Mouse (Mus musculus) CH12.LX (cell line): ENCODE measurements around the gene Snx32.

ENCODE experiments used
- BHLHE40 ChIP-seq: IDR thresholded peaks from 2 replicates; pipeline ENCODE4 v1.6.1; 2011; ENCODE audit warnings: mild to moderate bottlenecking, low read depth, low read length, improper control_type of control experiment
- CTCF ChIP-seq, 2 experiments: IDR thresholded peaks in 1 of 2; conservative IDR thresholded peaks in 1 of 2; 2 replicates each; pipeline ENCODE4 v1.5.1; 2011 to 2012; ENCODE audit warnings: low read depth in 2 of 2, low read length in 2 of 2, improper control_type of control experiment in 1 of 2, inconsistent platforms in 1 of 2, mild to moderate bottlenecking in 1 of 2, moderate library complexity in 1 of 2
- E2F4 ChIP-seq: IDR thresholded peaks from 2 replicates; pipeline ENCODE4 v1.6.1; 2011; ENCODE audit warnings: low read depth, low read length, improper control_type of control experiment; ENCODE audit not compliant: insufficient replicate concordance
- ELF1 ChIP-seq: IDR thresholded peaks from 2 replicates; pipeline ENCODE4 v1.6.1; 2014; ENCODE audit warnings: low read depth, mild to moderate bottlenecking, inconsistent platforms, low read length, improper control_type of control experiment
- HCFC1 ChIP-seq: IDR thresholded peaks from 2 replicates; pipeline ENCODE4 v1.6.1; 2012; ENCODE audit warnings: low read depth, mild to moderate bottlenecking, inconsistent platforms, low read length, improper control_type of control experiment
- MAX ChIP-seq: IDR thresholded peaks from 2 replicates; pipeline ENCODE4 v1.6.1; 2011; ENCODE audit warnings: low read length, improper control_type of control experiment
- MEF2A ChIP-seq: IDR thresholded peaks from 2 replicates; pipeline ENCODE4 v1.6.1; 2014; ENCODE audit warnings: low read depth, mild to moderate bottlenecking, inconsistent platforms, low read length, improper control_type of control experiment, borderline replicate concordance
- NRF1 ChIP-seq: IDR thresholded peaks from 2 replicates; pipeline ENCODE4 v1.6.1; 2014; ENCODE audit warnings: low read depth, mild to moderate bottlenecking, inconsistent platforms, low read length, improper control_type of control experiment, moderate library complexity
- POLR2A ChIP-seq: IDR thresholded peaks from 2 replicates; pipeline ENCODE4 v1.6.1; 2011; ENCODE audit warnings: low read depth, mild to moderate bottlenecking, improper control_type of control experiment, low read length
- POLR2AphosphoS2 ChIP-seq: IDR thresholded peaks from 2 replicates; pipeline ENCODE4 v1.6.1; 2011; ENCODE audit warnings: low read depth, low read length, improper control_type of control experiment
- RAD21 ChIP-seq: IDR thresholded peaks from 2 replicates; pipeline ENCODE4 v1.6.1; 2011; ENCODE audit warnings: low read depth, mild to moderate bottlenecking, low read length, improper control_type of control experiment, moderate library complexity
- SIN3A ChIP-seq: IDR thresholded peaks from 2 replicates; pipeline ENCODE4 v1.6.1; 2012; ENCODE audit warnings: low read length, improper control_type of control experiment, inconsistent platforms
- USF1 ChIP-seq: IDR thresholded peaks from 2 replicates; pipeline ENCODE4 v1.6.1; 2014; ENCODE audit warnings: low read depth, mild to moderate bottlenecking, inconsistent platforms, low read length, improper control_type of control experiment
- ZKSCAN1 ChIP-seq: IDR thresholded peaks from 2 replicates; pipeline ENCODE4 v1.6.1; 2012; ENCODE audit warnings: low read depth, inconsistent platforms, low read length, improper control_type of control experiment, borderline replicate concordance

- TF ChIP-seq MAX (no peak), USF1 (no peak), POLR2A (no peak), CTCF (conservative IDR thresholded peaks at IDR 0.05 in 1 of 2, IDR thresholded peaks at IDR 0.05 in 1 of 2; ENCODE audit: low read depth in 2 of 2, low read length in 2 of 2) (no peak), RAD21 (no peak), HCFC1 (no peak), ZKSCAN1 (no peak), MEF2A (no peak), SIN3A (no peak), ELF1 (no peak), NRF1 (no peak), BHLHE40 (no peak), POLR2AphosphoS2 (no peak), E2F4 (no peak)
These were observed 50.4 kb downstream of the Snx32 start for GRCm38 (mm10) chr19:5459896-5460295.
